Mouse (Mus musculus) liver, embryonic 14 days (tissue): ENCODE data around the gene Ptpn22. TPM values are rescaled to one million over a fixed set of nuclear protein-coding genes. Genes with fewer than 3 reads are reported as not detected.

Experiments used
- polyA plus RNA-seq: library from polyadenylated mRNA; depleted of rRNA; stranded (reverse); fragments of >200 nt; gene quantifications from 2 replicates; pipeline ENCODE4 v1.2.3, GENCODE M21; 2012; rRNA removed

Ptpn22 gene
- polyA plus RNA-seq = 1.4 and 2.0 TPM in 2 replicates

DNA sequence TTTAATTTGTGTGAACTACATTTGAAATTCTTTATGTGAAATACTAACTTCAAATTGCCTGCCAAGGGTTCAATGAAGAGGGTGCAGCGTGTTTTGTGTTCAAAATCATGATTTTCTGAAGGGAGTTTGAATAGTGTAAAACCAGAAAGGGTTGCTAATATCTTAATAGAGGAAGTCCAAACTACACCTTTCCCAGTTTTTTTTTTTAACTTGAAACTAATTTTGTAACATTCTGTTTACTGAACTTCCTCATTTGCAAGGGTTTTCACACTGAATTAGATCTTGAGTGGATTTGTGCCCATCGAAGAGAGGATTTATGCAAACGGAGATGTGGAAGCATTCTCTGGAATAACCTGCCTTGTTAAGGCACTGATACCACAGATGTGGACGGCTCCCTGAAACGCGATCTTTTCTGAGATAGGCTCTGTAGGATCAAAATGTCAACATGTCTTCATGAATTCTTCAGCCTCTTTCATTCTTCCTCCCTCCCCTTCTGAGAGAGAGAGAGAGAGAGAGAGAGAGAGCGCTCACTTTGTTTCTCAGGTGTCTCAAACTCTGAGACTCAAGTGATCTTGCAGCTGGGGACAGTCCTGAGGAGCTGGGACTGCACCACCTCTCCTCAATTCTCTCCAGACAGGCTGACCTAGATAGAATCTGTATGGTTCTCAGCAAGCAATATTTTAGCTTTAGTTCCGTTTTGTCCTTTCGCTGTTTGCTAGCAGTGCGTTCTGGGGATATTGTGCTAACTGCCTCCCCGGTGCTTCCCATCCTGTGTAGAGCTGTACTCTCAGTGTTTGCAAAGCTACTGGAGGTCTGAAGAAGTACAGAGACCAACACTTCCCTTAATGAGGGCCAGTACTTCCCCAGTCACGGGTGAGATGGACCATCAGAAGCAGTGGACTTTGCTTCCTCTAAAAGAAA, at the start of gene Ptpn22:
Gene Ptpn22, plus strand, starts transcription at position 915 of the 921 bp plus-strand sequence.

GRCm38 (mm10) chr3:103832426-103832825, 27.2 kb upstream of the Ptpn22 start, which contains the start of gene Bcl2l15:
Gene Bcl2l15 (plus strand): TSS chr3:103832601.

DNA sequence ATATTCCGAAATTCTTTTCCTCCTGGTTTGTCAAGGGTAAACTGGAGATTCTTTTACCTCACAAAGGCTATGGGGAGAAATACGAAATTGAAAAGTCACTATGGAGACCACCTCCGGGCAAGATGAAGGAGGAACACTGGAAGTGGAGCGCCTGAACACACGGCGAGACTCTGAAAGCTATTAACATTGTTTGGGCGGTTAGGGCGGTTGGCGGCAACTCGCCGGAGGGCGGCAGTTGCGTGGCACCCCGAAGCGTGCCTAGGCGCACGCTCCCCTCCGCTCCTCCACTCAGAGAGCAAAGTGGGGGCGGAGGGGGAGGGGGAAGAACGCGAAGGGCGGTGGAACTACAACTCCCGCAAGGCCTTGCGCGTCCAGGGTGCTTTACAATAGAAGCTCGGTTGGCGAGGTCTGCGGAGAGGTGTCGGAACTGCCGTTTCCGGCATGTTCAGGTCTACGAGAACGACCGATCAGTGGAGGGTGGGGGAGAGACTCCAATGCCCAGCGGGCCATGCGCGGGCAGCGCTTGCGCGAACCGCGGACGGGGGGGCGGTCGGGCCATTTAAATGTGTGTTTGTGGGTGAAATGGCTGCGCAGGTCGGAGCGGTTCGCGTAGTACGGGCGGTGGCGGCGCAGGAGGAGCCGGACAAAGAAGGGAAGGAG, 54.5 kb downstream of the Ptpn22 start, which contains the start of gene Rsbn1:
Gene Rsbn1, plus strand, starts transcription at position 111 of the 660 bp plus-strand sequence.

Other genes with a start within 250 kb of the Ptpn22 start
- 0.13 and 0.20 TPM in 2 replicates for gene Atg4a-ps, start 213.7 kb upstream of the Ptpn22 start, polyA plus RNA-seq
- gene Olfml3, start 121.8 kb upstream of the Ptpn22 start, polyA plus RNA-seq = 1.1 and 1.4 TPM in 2 replicates
- gene Gm10964, start 120.4 kb upstream of the Ptpn22 start, polyA plus RNA-seq = not detected in 2 replicates
- gene Hipk1, start 68.2 kb upstream of the Ptpn22 start, polyA plus RNA-seq = 18.4 and 25.2 TPM in 2 replicates
- gene Dclre1b, start 50.4 kb upstream of the Ptpn22 start, polyA plus RNA-seq = 8.2 and 9.1 TPM in 2 replicates
- 10.8 and 13.1 TPM in 2 replicates for gene Ap4b1, start 50.3 kb upstream of the Ptpn22 start, polyA plus RNA-seq
- gene Gm43064, start 50.2 kb upstream of the Ptpn22 start, polyA plus RNA-seq = 0.90 and 1.2 TPM in 2 replicates
- 2.8 and 3.1 TPM in 2 replicates for gene Bcl2l15, start 27.2 kb upstream of the Ptpn22 start, polyA plus RNA-seq
- gene Rsbn1, start 54.3 kb downstream of the Ptpn22 start, polyA plus RNA-seq = 3.0 and 3.9 TPM in 2 replicates
- 3.4 and 3.6 TPM in 2 replicates for gene Phtf1, start 108.3 kb downstream of the Ptpn22 start, polyA plus RNA-seq